Mouse (Mus musculus) embryonic facial prominence, embryonic 10.5 days (tissue): ENCODE data around the gene Carmil3. TPM values are rescaled to one million over a fixed set of nuclear protein-coding genes. Genes with fewer than 3 reads are reported as not detected.

ENCODE experiments used
- DNase-seq: peaks from one replicate; pipeline ENCODE4 v3.0.0-alpha.2; 2017; ENCODE audit warnings: low spot score
- H3K27ac ChIP-seq: fragments of 300-500 bp; sonication (generic); replicated peaks from 2 replicates; pipeline ENCODE4 v1.5.1; 2016; ENCODE audit warnings: mild to moderate bottlenecking
- H3K27me3 ChIP-seq: fragments of 300-500 bp; sonication (generic); replicated peaks from 2 replicates; pipeline ENCODE4 v1.6.1; 2016; ENCODE audit warnings: low read depth, mild to moderate bottlenecking; ENCODE audit not compliant: poor library complexity, severe bottlenecking
- H3K36me3 ChIP-seq: fragments of 300-500 bp; sonication (generic); replicated peaks from 2 replicates; pipeline ENCODE4 v1.6.1; 2016; ENCODE audit warnings: mild to moderate bottlenecking, moderate library complexity
- H3K4me1 ChIP-seq: fragments of 300-500 bp; sonication (generic); 2 replicates; pipeline ENCODE4 v1.6.1; 2016
- H3K4me3 ChIP-seq: fragments of 300-500 bp; sonication (generic); 2 replicates; pipeline ENCODE4 v1.5.1; 2016; ENCODE audit warnings: mild to moderate bottlenecking, moderate library complexity
- H3K9me3 ChIP-seq: fragments of 300-500 bp; sonication (generic); 2 replicates; pipeline ENCODE4 v1.6.1; 2016; ENCODE audit warnings: mild to moderate bottlenecking
- WGBS: fragments of 180-500 bp; shearing (Covaris S2); methylation state at CpG from one replicate; pipeline ENCODE4 v1.1.7; 2016; 5-methylcytosine and 5-hydroxymethylcytosine counted together
- polyA plus RNA-seq: library from polyadenylated mRNA; unstranded; fragments of >200 nt; fragmentation: Nextera tagmentation; extraction: Ambion mirVana; gene quantifications from 2 replicates; pipeline ENCODE4 v1.2.1, GENCODE M21; 2016

The Carmil3 gene
- polyA plus RNA-seq, 1 experiment from 2014 or later: 3.5 TPM

DNA sequence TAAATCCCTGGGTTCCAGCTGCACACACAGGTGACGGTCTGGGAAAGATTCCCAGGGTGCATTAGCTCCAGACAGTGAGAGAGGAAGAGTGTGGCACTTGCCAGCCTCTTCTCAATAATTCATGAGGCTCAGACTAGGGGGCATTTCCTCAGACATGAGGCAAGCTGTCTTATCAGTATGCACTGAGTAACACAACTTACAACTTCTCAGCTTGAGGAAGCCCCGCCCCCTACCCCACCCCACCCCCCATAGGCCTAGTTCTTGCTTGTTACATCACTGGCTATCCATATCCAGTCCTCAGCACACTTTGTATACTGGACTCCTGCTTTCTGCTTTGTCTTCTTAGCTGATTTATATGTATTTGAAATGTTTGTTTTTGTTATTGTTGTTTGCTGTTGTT is 14.8 kb upstream of the Carmil3 start:
- 74% methylated on average over 2 of the region's 2 CpGs for WGBS
- Histone ChIP-seq H3K36me3 (no peaks in the 10 kb centered on the region), H3K4me3 (no peak overlapping the region)

DNA sequence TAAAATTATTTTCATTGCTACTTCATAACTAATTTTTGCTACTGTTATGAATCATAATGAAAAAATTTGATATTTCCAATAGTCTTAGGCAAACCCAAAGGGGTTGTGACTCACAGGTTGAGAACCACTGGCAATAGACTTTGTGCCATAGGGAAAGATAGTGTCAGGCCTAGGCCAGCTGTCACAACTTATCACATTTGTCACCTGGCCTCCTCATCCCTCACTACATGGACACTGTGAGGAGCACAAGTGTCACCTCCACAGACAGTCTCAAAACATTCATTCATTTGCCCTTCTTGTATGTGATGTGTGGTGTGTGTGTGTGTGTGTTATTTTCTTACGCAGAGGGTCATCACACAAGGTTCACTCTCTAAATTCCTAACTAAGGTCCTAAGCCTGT is 13.0 kb upstream of the Carmil3 start:
- Histone ChIP-seq H3K27me3 (no peaks in the 10 kb centered on the region), H3K9me3 (no peaks in the 10 kb centered on the region), H3K4me1 (peaks cover 25% of the 10 kb centered on the region), H3K27ac (no peak overlapping the region), H3K36me3 (0 out of 2 replicates have a peak, but pooled peaks cover 12% of the 10 kb centered on the region), H3K4me3 (no peak overlapping the region)
- no peak for DNase-seq
- 100% methylated on average over 1 of the region's 1 CpGs for WGBS

More for the DNA sequence above, 14.8 kb upstream of the Carmil3 start:
- DNase-seq: no peak
- Histone ChIP-seq H3K9me3 (no peaks in the 10 kb centered on the region), H3K27me3 (0 out of 2 replicates have a peak, but pooled peaks cover 5% of the 10 kb centered on the region), H3K4me1 (peaks cover 32% of the 10 kb centered on the region), H3K27ac (no peak overlapping the region)

DNA sequence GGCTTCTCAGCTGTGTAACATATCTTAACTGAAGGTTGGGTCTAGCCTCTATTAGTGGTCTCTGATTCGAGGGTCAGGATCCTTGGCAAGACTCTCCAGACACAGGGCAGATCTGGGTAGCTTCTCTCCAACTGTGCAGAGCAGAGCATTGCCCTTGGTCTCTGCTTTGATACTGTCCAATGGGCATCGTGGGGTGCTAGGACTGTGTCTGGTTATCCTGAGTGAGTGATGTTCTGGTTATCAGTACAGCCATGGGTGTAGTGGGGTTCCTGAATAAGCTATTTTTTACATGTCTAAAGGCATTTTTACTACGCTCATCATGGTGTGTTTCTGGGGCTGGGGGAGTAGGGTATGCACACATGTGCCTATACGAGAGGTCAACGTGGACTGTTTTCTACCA is 12.6 kb upstream of the Carmil3 start:
- H3K9me3 ChIP-seq: no peaks in the 10 kb centered on the region
- H3K4me3 ChIP-seq: peak overlapping the region; percentile 66; the same call in 1 of the 2 replicates
- H3K36me3 ChIP-seq: 0 out of 2 replicates have a peak, but pooled peaks cover 12% of the 10 kb centered on the region
- DNase-seq: no peak
- no peaks in the 10 kb centered on the region for H3K27me3 ChIP-seq
- 93% methylated on average over 5 of the region's 5 CpGs for WGBS
- peaks cover 25% of the 10 kb centered on the region for H3K4me1 ChIP-seq
- H3K27ac ChIP-seq: no peak overlapping the region

DNA sequence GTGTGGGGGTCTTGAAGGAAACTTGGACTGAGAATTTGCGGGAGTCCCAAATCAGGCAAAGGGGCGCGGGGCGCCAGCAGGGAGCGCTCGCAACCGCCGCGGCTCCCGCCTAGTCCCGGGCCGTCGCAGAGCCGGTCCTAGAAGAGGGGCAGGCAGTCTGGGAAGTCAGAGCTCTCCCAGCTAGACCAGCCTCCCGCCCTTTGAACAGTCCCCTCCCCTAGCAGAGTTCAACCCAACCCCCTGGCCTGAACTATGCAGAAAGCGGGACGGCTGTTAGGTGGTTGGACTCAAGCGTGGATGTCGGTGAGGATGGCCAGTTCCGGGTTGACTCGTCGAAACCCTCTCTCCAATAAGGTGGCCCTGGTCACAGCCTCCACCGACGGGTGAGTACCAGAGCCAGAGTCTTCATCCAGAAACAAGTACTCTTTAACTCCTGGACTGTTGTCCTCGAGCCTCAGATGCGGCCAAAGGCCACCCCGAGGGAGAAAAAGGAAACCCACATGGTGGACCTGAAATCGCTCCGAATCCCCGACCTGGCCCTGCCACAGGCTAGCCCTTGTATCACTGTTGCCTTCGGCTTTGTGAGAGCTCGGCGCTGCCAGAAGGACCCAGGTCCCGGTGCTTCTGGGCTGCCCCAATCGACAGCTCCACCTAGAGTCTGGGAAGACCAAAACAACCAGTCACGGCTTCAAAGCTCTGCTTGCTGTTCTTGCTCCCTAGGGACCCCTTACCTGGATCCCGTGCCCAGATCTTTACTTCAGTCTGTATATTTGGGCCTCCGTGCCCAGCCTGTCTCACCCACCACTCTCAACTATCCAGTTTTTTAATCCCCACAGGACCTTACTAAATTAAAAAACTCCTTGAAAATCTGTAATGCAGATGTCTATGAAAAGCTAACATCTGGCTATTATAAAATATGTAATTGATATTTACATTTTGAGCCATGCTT is 11.5 kb upstream of the Carmil3 start, which contains the start of gene Dhrs4:
Gene Dhrs4, plus strand, starts transcription at position 108 of the 949 bp plus-strand sequence.
- DNase-seq: peak; percentile 88
- Histone ChIP-seq H3K4me3 (peak within 1 kb of the TSS; percentile 66), H3K9me3 (no peaks in the 10 kb centered on the region), H3K27ac (peak within 1 kb of the TSS; percentile 94), H3K36me3 (0 out of 2 replicates have a peak, but pooled peaks cover 15% of the 10 kb centered on the region), H3K27me3 (no peaks in the 10 kb centered on the region), H3K4me1 (peaks cover 25% of the 10 kb centered on the region)
- 1% methylated on average over 38 of the region's 38 CpGs for WGBS

DNA sequence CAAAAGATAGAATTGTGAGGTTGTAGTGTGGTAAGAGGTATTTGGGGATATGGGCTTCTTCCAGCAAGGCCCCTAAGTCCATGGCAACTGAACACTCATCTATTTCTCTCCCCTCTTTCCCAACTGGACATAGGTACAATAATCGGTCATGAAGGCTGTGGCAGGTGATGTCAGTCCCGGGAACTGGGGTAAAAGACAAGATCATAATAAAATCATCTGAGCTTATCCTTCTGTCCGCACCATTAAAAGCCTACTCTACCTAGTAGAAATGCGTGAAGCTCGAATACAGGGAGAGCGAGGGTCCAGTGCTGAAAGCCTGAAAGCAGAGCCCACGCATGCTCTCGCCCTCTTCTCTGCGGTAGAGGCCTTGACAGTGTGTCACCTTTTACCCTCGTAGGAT is 10.8 kb upstream of the Carmil3 start:
- Histone ChIP-seq H3K27ac (no peak overlapping the region), H3K4me1 (peaks cover 25% of the 10 kb centered on the region), H3K27me3 (no peaks in the 10 kb centered on the region), H3K4me3 (no peak overlapping the region), H3K9me3 (no peaks in the 10 kb centered on the region), H3K36me3 (0 out of 2 replicates have a peak, but pooled peaks cover 18% of the 10 kb centered on the region)
- WGBS: 91% methylated on average over 10 of the region's 10 CpGs
- no peak for DNase-seq

DNA sequence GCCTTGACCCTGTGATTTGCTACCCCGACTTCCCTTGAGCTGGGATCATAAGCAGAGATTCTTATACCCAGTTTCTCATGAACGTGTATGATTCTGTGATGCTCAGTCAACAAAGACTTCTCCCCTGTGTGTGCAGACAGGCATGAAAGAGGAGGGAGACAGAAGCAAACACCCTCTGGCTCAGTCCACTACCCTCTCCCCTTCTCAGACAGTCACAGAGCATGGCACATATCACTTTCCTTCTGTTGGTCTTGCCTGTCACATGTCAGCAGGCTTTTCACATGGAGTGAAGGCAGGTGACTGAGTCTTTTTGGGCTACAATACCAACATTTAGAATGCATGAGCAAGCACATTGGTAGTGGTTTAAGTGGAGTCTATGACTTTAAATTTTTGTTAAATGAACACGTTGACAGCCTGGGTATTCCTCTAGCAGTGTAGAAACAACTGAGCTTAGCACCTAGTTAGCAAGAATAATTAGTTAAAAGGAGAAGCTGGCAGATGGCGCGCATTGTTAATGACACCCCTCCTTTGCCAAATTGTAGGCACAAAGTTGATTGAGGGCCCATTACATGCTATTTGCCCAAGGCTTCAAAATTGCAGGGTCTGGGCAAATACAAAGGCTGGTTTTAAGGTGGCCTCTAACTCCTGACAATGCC is 5.9 kb upstream of the Carmil3 start:
- no peak overlapping the region for H3K4me3 ChIP-seq
- 85% methylated on average over 5 of the region's 5 CpGs for WGBS
- peaks cover 52% of the 10 kb centered on the region for H3K36me3 ChIP-seq
- H3K9me3 ChIP-seq: no peaks in the 10 kb centered on the region
- H3K4me1 ChIP-seq: peaks cover 12% of the 10 kb centered on the region
- H3K27ac ChIP-seq: no peak overlapping the region
- DNase-seq: no peak
- no peaks in the 10 kb centered on the region; the same call in 1 of the 2 replicates for H3K27me3 ChIP-seq

DNA sequence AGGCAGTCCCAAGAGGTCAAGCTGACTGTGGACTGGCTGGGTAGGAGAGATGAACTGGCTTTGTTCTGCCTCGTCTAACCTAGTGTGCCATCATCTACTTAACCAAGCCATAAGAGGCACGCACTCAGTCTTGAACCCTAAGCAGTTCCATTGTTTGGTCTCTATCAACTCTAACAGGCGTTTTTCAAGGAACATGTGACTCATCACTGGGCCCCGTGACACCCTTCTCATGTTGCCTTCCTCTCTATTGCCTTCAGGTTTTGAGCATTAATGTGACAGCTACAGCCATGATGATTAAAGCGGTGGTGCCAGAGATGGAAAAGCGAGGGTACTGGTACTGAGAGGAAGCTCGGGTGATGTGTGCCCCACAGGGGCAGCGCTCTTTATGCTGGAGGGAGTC is 3.6 kb upstream of the Carmil3 start:
- H3K9me3 ChIP-seq: no peaks in the 10 kb centered on the region
- peaks cover 40% of the 10 kb centered on the region for H3K36me3 ChIP-seq
- 84% methylated on average over 8 of the region's 8 CpGs for WGBS
- no peak overlapping the region for H3K27ac ChIP-seq
- DNase-seq: no peak
- no peak overlapping the region for H3K4me3 ChIP-seq
- no peaks in the 10 kb centered on the region; the same call in 1 of the 2 replicates for H3K27me3 ChIP-seq
- peaks cover 24% of the 10 kb centered on the region for H3K4me1 ChIP-seq

DNA sequence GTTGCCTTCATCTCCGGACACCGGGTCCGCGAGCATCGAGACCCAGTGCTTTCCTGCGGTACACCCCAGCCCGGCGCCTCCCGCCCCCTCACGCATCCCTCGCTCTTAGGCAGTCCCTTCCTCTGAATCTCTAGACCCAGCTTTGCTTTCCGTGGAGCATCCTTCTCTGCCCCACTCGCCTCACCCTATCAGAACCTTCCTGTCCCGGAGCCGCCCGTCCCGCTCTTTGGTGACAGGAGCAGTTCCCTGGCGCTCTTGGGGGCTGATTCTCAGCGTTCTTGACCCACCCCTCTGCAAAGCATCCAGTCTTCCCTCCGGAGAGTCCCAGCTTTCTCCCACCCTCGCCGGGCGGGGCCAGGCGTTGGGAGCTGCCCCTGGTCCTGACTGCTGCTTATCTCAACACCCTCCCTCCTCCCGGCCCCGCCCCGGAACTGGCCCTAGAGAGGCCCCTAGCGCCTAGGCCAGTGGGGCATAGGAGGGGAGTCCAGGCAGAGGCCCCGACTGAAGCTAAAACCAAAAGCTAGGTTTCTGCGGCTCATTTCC is 911 bp downstream of the Carmil3 start:
- peaks cover 25% of the 10 kb centered on the region for H3K4me1 ChIP-seq
- under 1% methylated on average over 30 of the region's 30 CpGs for WGBS
- no peaks in the 10 kb centered on the region; the same call in 1 of the 2 replicates for H3K27me3 ChIP-seq
- peaks cover 43% of the 10 kb centered on the region for H3K36me3 ChIP-seq
- peak overlapping the region; percentile 89 for H3K27ac ChIP-seq
- no peaks in the 10 kb centered on the region for H3K9me3 ChIP-seq
- H3K4me3 ChIP-seq: peak overlapping the region; percentile 89
- peak; percentile 87 for DNase-seq

DNA sequence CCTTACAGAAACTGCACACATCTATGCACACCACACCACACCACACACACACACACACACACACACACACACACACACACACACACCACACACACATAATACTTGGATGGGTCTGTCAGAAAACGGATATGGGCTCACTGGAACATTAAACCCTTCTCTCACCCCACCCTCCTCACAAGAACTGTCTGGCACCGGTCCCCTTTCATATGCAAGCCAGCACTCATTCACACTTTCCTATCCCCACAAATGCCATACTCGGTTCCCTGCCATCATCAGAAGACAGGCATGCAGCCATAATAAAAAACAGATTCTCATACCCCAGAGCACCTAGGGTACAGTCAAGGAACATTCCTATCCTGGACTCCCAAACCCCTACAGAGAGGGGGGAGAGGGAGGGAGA is 1.7 kb downstream of the Carmil3 start:
- H3K4me3 ChIP-seq: peak overlapping the region; percentile 89
- H3K36me3 ChIP-seq: peaks cover 37% of the 10 kb centered on the region
- H3K27ac ChIP-seq: peak overlapping the region; percentile 89

DNA sequence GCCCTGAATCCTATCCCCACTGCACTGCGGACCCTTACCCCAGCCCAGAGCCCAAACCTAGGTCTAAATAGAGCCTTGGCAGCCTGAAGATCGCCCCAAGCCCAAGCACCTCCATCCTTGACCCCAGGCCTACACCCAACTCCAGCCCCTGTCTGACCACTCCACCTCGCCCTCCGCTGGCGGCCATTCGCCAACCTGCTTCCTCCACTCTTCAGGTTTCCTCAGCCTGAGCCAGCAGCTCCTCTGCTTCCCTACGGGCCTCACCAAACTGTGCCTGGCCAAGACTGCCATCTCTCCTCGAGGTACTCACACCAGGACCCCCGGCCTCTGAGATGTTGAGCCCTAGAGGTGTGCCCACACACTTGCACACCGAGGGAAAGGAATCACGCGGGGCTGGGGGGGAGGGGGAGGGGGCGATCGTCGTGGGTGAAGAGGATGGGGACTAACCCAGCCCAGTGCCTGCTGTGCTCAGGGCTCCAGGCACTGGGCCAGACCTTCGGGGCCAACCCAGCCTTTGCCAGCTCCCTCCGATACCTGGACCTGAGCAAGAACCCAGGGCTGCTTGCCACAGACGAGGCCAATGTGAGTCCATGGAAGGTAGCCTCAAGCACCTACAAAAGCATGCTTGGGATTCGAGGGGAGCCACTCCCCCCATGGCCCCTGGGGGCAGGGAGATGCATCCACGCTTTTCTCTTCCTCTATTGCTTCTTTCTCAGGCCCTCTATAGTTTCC is 5.2 kb downstream of the Carmil3 start:
- no peak overlapping the region for H3K27ac ChIP-seq
- no peak overlapping the region for H3K4me3 ChIP-seq
- no peaks in the 10 kb centered on the region for H3K9me3 ChIP-seq
- peaks cover 18% of the 10 kb centered on the region for H3K4me1 ChIP-seq
- DNase-seq: no peak
- peaks cover 22% of the 10 kb centered on the region for H3K36me3 ChIP-seq
- H3K27me3 ChIP-seq: no peaks in the 10 kb centered on the region
- 74% methylated on average over 20 of the region's 20 CpGs for WGBS

More for the DNA sequence above, 1.7 kb downstream of the Carmil3 start:
- DNase-seq: no peak
- WGBS: 47% methylated on average over 3 of the region's 3 CpGs
- H3K4me1 ChIP-seq: peaks cover 25% of the 10 kb centered on the region
- H3K9me3 ChIP-seq: no peaks in the 10 kb centered on the region
- no peaks in the 10 kb centered on the region; the same call in 1 of the 2 replicates for H3K27me3 ChIP-seq

DNA sequence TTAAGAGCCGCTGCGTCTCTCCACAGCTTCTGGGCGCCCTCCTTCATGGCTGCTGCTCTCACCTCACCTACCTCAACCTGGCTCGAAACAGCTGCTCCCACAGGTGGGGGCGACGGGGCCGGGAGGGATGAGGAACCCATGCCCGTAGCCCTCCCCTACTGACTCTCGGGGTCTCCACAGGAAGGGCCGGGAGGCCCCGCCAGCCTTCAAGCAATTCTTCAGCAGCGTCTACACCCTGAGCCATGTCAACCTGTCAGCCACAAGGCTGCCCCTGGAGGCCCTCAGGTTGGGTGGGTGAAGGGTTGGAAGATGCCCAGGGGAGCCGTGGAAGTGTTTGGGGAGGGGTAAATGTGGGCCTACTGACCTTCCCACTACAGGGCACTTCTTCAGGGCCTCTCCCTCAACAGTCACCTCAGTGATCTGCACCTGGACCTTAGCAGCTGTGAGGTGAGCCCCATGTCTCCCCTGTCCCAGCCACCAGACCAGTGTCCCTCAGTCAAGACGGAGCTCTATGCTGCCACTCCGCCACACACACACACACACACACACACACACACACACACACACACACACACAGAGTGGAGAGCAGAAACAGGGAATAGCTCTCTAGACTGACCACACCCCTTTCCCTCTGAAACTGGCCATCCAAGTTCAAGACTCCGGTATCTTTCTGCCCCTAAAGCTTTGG is 6.5 kb downstream of the Carmil3 start:
- no peak overlapping the region for H3K27ac ChIP-seq
- peaks cover 8% of the 10 kb centered on the region for H3K4me1 ChIP-seq
- H3K27me3 ChIP-seq: no peaks in the 10 kb centered on the region
- peaks cover 26% of the 10 kb centered on the region for H3K36me3 ChIP-seq
- no peaks in the 10 kb centered on the region for H3K9me3 ChIP-seq
- DNase-seq: no peak
- WGBS: 71% methylated on average over 16 of the region's 16 CpGs
- H3K4me3 ChIP-seq: 0 out of 2 replicates have a peak overlapping the region, but pooled peaks have one; percentile 1
